Mouse (Mus musculus) bone marrow macrophage, adult 2 months (primary cell): ENCODE results near the gene Rptn.

ENCODE experiments used
- CTCF ChIP-seq: IDR thresholded peaks from 2 replicates; pipeline ENCODE4 v1.5.1; 2012; ENCODE audit warnings: low read depth, mild to moderate bottlenecking, low read length, moderate library complexity
- POLR2A ChIP-seq: IDR thresholded peaks from 2 replicates; pipeline ENCODE4 v1.6.1; 2012; ENCODE audit warnings: mild to moderate bottlenecking, low read depth, low read length, borderline replicate concordance

- TF ChIP-seq POLR2A, result no peak
- no peak for TF ChIP-seq CTCF
Measured at GRCm38 (mm10) chr3:93361933-93362574, 31.4 kb upstream of the Rptn start.
